Mouse (Mus musculus) layer of hippocampus, postnatal 14 days (tissue): ENCODE results near the gene Pmm1. TPM values are rescaled to one million over a fixed set of nuclear protein-coding genes. Genes with fewer than 3 reads are reported as not detected.
"Not testable (repeated sequence)": the region's sequence is repeated elsewhere in the genome, so short reads cannot be mapped to it uniquely, and the experiment has no call there.

Experiments
- DNase-seq, 2 experiments: peaks; one replicate each; pipeline ENCODE4 v3.0.0; 2021 to 2022; ENCODE audit warnings: low spot score in 2 of 2, mixed read lengths in 1 of 2
- long read RNA-seq, 2 experiments: library from polyadenylated mRNA; stranded (forward); transcript quantifications; one replicate each; pipeline ENCODE4 v2.0.0; 2021
- total RNA-seq, 2 experiments: library from RNA; stranded (reverse); gene quantifications; 2 replicates each; pipeline ENCODE4 v1.2.3; 2021

Pmm1 gene
- total RNA-seq, result 100 to 1,000 TPM; 188 to 201 TPM
- long read RNA-seq, experiment 1, transcript Pmm1-211 (5 exons, 612 nt), result minor isoform, 7 of 250 reads
- long read RNA-seq, experiment 1, transcript Pmm1-201 (8 exons, 1,300 nt), result major isoform, 167 of 250 reads
- long read RNA-seq, experiment 1, partial matches to known transcripts, result 3 of 250 reads
- long read RNA-seq, experiment 1, other reads (novel, unspliced or antisense), result 72 of 250 reads
- long read RNA-seq, experiment 2, transcript Pmm1-211 (5 exons, 612 nt), result minor isoform, 5 of 469 reads
- long read RNA-seq, experiment 2, transcript Pmm1-201 (8 exons, 1,300 nt), result major isoform, 268 of 469 reads
- long read RNA-seq, experiment 2, partial matches to known transcripts, result 6 of 469 reads
- long read RNA-seq, experiment 2, other reads (novel, unspliced or antisense), result 188 of 469 reads

DNA sequence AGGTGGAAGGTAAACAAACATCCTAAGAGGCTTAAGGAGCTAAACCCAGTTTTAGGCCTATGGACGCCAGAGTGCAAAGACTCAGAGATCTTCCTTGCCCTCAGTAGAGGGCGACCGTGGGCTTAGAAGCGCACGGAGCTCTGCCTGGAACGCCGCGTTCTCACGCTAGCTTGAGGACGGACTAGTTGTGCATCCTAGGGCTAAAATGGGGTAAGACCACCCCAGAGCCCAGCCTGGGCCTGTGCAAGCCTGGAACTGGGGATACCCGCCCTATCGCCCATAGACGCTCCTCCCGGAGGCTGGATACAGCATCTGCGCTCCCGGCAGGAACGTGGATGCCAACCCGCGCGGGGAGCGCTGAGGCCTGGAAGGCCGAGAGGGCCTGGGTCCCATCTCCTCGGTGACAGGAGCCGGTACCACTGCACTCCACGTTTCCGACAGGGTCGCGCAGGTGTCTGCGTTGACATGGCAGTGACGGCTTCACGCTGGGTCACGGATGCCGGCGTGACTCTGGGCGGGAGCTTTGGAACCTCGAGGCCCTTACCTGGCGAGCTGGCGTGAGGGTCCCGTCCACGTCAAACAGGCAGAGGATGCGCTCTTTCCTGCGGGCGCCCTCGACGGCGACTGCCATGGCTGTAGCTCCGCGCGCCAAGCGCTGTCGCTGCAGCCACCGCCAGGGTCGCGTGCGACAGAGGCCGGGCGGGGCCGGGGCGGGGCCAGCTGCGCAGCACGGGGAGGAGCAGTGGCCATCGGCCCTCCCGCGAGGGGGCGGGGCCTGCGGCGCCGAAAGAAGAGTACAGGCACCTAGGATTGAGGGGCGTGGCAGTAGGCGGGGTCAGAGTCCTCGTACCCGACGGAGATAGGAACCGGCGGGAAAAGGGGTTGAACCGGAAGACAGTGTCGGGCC is at the start of gene Pmm1:
Pmm1 (minus strand) TSS at position 760 of the 907 bp plus-strand sequence.
- peak; percentile 92 to 98 for DNase-seq

DNA sequence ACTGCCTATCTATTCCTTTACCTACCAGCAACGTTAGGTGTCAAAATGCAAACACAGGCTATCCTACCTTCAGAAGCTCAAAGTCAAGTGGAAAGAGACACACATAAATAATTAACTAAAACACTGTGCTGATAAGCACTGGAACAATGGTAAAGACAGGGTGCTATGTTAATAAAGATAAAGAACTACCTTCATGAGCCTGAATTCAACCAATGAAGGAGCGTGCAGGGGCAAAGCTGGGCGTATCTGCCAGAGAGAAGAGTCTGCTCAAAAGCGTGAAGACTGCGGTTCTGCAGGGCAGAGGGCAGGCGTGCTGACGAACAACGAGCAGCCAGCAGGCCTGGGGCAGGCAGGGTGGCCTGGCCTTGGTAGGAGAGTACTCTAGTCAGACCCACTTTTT is 43.5 kb upstream of the Pmm1 start:
- no peak for DNase-seq

- no peak for DNase-seq
These were observed 33.3 kb upstream of the Pmm1 start for GRCm38 (mm10) chr15:81993992-81994391.

GRCm38 (mm10) chr15:81990549-81990948 is 29.8 kb upstream of the Pmm1 start:
- no peak for DNase-seq

- DNase-seq, result peak; percentile 88 to 93
These were observed 28.8 kb upstream of the Pmm1 start for GRCm38 (mm10) chr15:81989371-81990062.

- no peak for DNase-seq
These were observed 26.9 kb upstream of the Pmm1 start, which contains the start of gene Xrcc6 for GRCm38 (mm10) chr15:81987646-81988045. Xrcc6 (plus strand) TSS chr15:81987835.

DNA sequence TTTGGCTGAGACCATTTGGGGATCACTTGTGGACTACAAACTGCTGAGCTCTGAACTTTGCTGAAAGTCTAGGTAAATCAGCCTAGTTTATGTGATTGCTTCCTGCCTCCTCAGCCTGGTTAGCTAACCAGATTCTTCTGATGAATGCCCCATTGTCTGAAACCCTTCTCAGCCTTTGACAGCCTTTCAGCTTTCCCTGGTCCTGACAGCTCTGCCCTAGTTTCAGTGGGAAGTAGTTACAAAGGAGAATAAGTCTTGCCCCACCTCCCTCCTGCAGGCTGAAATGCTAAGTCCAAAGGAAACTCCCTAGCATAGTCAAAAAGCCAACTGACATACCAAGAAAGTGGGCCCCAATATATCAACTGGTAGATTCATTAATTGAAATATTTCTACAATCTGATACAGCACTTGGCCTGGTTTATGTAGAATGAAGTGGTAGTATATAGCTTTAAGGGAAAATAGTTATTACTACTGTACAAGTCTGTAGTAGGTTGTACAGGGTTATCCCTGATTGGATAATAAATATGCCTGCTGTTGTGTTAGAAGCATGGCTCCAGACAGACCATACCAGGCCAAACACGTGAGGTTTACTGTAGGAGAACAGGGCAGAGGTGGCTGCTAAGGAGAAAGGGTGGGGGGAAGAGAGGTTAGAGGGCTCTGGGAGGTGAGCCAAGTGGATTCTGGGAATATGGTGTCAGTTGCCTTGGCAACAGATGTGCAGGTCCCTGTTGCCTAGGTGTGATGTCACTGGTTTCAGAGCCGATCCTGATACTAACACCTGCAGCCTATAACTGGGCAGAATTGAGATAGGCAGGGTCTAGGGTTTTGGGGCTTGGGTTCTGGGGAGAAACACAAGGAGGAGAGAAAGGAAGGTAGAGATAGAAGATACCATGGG is 24.8 kb upstream of the Pmm1 start:
- no peak for DNase-seq

- no peak for DNase-seq
These were observed 21.4 kb upstream of the Pmm1 start for GRCm38 (mm10) chr15:81982173-81982572.

- no peak for DNase-seq
These were observed 19.6 kb upstream of the Pmm1 start, which contains the start of gene 1700029P11Rik for GRCm38 (mm10) chr15:81980321-81980720. 1700029P11Rik (plus strand) TSS chr15:81980540.

- DNase-seq, result not testable (repeated sequence)
These were observed 14.4 kb upstream of the Pmm1 start for GRCm38 (mm10) chr15:81975156-81975555.

GRCm38 (mm10) chr15:81970498-81970897 is 9.8 kb upstream of the Pmm1 start:
- DNase-seq, result not testable (repeated sequence)

GRCm38 (mm10) chr15:81969635-81970034 is 8.9 kb upstream of the Pmm1 start:
- not testable (repeated sequence) for DNase-seq

DNA sequence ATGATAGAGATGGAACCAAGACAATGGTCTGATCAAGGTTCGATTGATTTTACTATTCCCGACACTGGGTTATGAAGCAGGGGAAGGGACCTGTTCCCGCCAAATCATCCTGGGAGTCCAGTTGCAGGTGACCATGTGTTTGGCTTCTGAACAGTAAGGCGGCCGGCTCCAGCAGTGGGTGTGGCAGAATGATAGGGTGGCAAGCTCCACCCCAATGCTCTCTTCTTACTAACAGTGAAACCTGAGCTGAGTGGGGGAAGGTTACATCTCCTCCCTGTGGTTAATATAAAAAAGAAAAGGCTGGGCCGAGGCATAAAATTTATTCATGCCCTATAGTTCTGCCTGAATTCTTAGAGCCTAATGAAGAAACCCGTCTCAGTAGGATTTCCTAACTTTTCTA is 8.4 kb upstream of the Pmm1 start:
- DNase-seq, result no peak

DNA sequence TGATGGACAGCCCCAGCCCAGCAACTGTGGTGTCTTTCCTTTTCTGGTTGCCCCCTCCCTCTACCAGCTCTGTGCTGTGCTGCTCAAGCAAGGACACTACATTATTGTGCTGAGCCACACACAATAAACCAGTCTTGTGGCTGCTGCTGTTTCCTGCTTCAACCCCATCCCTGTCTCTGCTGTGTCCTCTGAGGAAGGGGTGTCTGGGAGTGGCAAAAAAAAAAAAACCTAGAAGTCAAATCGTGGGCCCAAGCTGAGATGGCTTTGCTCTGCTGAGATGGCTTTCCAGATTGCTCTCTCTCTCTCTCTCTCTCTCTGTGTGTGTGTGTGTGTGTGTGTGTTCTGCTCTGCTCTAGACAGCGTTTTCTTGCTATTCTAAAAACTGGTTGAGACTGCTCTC is 7.7 kb upstream of the Pmm1 start:
- DNase-seq, result no peak

DNA sequence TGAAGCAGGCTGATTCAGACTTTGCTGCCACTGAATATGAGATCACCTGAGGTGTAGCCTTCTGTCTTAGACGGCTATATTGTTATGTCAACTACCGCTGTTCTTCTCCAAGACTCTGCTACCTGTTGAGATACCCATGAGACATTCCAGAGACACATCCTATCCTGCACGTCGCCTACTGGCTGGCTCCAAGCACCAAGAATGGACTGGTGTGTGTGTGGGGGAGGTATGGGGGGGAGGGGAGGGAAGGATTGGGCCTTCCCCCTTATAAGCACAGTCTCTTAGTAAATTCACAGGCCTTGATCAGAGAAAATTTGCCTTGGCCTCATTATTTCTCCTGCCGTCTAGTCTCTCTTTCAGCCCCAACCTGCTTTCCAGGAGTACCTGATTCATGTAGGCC is 7.1 kb upstream of the Pmm1 start:
- DNase-seq, result no peak

- DNase-seq, result no peak
These were observed 5.5 kb upstream of the Pmm1 start for GRCm38 (mm10) chr15:81966062-81966829.

DNA sequence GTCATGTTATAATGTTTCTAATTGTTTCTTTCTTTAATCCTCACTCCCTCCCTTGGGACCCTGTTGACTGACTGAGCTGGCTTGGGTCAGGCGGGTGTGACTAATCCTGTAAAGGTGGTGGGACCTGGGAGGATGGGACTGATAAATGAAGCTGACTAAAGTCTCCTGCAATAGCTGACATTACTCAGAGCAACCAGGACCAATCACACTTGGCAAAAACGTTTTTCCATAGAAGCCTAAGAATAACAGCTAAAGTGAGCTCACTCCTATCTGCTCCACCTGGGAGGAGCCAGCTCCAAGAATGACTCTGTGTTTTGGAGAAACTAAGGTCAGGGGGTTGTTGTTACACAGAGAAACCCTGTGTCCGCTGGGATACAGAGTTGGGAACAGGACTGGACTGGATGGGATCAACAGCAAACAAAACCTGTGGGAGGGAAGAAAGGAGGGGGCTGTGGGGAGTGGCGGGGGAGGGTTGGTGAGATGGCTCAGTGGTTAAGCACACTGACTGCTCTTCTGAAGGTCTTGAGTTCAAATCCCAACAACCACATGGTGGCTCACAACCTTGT is 4.3 kb upstream of the Pmm1 start:
- DNase-seq, result no peak

DNA sequence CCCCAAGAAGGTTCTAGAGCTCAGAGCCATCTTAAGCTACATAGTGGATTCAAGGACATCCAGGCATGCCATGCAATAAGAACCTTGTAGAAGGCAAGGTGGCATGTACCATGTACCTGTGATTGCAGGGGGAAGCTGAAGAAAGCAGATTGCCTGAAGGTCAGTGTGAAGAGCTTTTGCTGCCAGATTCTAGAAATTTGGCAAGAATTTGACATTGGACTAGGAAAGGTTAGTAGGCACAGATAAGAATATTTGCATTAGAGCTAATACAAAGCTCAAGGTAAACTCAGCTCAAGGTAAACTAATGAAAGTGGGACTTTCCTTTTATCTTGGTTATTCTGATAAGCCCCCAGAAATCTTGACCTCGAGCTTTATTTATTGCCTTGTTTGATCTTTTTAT is 3.5 kb upstream of the Pmm1 start:
- DNase-seq, result no peak

DNA sequence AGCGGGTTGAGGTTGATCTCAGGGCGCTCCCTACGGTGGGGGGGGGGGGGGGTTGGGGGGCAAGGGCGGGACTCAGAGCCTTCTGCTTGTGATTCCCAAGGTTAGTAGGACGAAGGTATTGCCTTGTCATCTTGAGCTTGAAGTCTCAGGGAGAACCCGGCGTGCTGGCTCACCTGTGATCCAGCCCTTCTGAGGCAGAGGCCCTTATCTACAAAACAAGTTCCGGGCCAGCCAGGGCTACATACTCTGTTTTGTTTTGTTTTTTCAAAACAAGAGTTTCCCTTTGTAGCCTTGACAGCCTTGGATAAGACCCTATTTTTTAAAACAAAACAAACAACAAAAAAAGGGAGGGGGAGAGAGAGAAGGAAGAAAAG is 335 bp upstream of the Pmm1 start:
- no peak for DNase-seq
